Mouse (Mus musculus): ENCODE data around the gene Cadm3. TPM values are rescaled to one million over a fixed set of nuclear protein-coding genes. Genes with fewer than 3 reads are reported as not detected.
A peak's percentile ranks its signal among the peaks of the same experiment; 100 is the strongest.
"Not testable (repeated sequence)": the region's sequence is repeated elsewhere in the genome, so short reads cannot be mapped to it uniquely, and the experiment has no call there.

Gene Cadm3
- total RNA-seq, 2 experiments from 2014 or later, result 0.51 to 1.5 TPM

DNA sequence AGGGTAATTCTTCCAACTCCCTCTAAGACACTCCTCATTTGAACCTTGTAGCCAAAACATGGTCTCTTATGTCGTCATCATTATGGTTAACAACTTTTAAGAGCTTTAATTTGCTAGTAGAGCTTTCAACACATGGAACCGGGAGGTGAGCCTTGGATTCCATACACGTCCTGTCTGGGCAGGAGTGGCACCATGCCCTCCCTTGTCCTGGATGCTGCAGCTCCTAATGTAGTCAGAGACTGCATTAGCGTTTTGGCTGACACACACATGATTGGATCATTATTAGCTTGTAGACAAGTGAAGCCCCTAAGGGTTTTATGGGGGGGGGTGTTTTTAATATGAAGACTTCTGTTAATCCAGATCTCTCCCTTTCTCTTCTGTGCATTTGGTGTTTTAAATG lies 42.5 kb downstream of the Cadm3 start:
- no peak for ATAC-seq (ENCODE audit: poor library complexity, severe bottlenecking)

DNA sequence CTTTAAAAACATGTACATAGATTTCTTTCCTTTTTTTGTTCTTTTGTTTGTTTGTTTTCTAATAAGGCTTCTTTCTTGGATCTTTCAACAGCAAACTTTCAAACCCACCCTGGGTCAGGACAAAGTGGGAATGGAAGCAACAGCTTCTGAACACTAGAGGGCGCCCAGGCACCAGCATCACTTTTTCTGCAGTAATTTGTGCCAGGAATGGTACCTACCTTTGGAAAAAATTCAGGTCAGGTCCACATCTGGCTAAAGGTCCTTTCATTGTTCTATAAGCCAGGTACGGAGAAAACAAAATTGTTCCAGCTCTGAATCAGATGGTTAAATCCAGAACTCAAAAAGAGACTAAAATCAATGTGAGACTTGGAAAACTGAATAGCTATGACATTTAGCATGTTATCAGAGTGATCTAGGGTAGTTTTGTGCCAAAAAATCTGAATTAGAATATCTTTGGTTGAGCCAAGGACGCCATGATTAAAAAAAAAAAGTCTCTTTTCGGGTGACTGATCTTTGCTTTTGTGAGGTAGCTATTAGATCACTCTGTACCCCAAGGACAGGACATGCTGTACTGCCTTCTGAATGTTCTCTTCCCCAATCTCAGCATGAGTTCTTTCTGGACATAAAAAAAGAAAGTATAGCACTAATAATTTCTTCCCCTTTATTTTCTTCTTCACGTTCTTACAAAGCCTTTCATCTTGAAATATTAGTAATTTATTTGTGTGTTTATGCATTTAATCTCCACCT lies 43.5 kb downstream of the Cadm3 start:
- peak; percentile 68 for ATAC-seq (ENCODE audit: poor library complexity, severe bottlenecking)

DNA sequence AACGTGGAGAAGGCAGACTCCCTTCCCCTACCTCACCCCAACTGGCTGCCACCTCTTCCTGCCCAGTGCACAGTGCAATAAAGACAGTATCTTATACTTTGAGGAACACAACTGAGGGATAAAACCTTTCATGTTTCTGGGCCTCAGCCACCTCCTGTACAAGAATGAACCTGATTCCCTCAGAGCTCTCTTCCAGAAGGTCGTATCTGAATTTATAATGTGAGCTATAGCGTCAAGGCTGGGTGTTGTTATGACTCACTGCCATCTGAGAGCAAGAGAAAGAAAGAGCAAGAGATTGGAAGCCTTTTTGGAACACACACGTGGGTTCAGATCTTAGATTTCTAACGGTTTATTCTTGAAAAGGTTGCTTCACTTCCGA lies 45.3 kb downstream of the Cadm3 start:
- no peak for ATAC-seq (ENCODE audit: poor library complexity, severe bottlenecking)

DNA sequence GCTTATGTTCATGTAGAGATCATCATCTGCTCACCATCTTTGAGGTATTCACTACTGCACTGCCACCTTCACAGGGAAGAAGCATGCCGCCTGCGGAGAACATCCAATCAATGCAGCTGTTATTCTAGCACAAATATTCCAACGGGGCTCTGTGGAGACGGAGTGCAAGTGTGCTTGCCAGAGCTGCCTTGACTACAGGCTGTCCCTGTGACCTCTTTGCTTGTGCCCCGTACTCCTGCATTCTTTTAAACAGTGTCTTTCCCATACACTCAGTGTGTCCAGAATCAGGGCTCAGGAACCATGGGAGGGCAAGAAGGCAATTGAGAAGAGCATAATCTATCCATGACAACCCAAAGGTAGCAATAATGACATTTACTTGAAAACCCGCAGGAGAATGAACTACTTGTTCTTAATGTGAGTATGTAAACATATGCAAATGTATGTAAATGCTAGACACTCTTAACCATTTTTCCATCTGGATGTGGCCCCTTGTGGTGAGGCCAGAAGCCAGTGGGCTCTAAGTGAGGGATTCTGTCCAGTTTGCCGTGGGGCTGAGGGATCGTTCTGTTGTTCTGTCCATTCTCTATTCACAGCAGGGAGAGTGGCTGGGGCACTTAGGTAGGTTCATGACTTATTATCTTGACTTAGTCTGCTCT lies 45.8 kb downstream of the Cadm3 start:
- no peak for ATAC-seq (ENCODE audit: poor library complexity, severe bottlenecking)

DNA sequence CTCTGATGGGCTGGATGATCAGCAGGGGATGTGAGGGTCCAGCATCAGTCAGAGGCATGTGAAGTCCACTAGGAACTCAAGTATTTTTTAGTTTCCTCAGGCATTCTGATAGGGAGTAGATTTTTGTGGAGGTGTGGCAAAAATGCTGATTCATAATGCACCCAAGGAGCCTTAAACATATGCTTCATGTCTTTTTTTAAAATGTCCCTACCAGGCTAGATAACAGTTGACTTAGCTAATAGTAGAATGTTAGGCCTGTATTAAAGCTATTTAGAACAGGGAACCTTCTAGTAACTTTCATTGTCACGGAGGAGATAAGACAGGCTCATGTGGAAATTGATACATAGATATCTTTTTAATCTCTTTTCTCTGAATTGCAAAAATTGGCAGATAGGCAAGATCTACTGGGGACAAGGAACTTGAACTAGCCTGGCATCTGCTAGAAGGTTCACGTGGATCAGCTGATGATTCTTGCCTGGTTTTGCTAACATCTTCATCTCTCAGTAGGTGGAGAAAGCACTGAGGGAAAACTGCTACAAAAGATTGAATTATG lies 49.5 kb downstream of the Cadm3 start:
- no peak for ATAC-seq (ENCODE audit: poor library complexity, severe bottlenecking)

DNA sequence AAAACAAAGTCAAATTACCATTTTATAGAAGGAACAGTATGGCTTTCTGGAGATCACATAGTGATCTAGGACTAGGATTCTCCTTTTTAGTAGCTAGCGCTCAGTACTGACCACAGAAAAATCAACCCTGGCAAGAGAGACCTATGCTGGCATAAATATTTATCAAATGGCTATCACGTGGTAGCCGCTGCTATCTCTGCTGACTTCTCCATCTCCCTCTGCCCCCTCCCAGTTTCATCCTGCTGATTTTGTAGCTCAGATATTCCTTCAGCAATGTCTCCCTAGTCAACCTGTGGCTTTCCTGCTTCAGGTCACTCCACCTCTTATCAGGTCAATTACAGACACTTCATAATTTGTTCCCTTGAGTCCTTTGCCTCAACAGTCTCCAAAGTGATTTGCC lies 51.8 kb downstream of the Cadm3 start:
- no peak for ATAC-seq (ENCODE audit: poor library complexity, severe bottlenecking)

DNA sequence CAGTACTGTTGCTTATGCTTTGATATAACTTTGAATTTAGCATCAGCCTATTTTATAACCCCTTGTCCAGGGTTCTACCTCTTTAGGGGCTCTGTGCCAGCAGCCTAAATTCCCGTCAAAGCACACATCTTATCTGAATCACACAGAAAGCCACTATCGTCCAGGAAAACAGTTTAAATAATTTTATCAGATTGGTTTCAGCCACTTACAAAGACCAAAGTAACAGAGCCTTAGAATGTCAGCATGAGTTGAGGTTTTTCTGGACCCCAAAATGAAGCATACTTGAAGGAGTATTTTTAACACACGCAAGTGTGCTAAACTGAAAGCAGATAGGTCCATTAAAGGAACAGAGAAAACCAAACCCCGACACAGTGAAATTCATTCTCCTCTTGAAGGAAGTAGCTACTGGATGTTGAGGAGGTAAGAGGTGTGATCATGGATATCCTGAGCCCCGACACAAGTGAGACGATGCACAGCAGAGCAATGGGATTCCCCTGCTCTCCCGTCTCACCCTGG lies 53.9 kb downstream of the Cadm3 start:
- not testable (repeated sequence) for ATAC-seq (ENCODE audit: poor library complexity, severe bottlenecking)

DNA sequence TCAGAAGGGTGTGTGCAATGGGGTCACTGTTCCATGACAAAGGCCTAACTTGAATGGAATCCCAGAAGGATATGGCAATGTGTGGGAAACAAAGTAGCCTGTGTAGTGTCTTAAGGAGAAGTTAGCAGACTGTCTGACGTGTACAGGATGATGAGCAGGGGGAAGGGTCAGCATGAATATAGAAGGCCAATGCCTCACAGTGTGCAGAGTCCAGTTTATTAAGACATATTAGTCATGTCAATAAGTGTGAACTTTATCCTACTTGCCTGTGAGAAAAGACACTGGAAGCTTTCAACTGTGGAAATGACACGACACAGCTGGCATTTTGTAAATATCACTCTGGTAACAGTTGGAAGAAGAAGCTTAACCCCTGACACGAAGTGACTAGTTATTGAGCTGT lies 64.7 kb downstream of the Cadm3 start:
- not testable (repeated sequence) for ATAC-seq (ENCODE audit: poor library complexity, severe bottlenecking)

Other genes starting within 250 kb of the Cadm3 start
- not detected in 2 replicates for gene Olfr1408, start 230.3 kb downstream of the Cadm3 start, total RNA-seq (2015)
- gene Olfr1408, start 230.3 kb downstream of the Cadm3 start, total RNA-seq (2017), result not detected in 2 replicates
- gene Olfr1406, start 177.1 kb downstream of the Cadm3 start, total RNA-seq (2015), result not detected in 2 replicates
- gene Olfr1406, start 177.1 kb downstream of the Cadm3 start, total RNA-seq (2017), result not detected in 2 replicates
- gene Olfr218, start 169.9 kb downstream of the Cadm3 start, total RNA-seq (2015), result not detected in 2 replicates
- not detected in 2 replicates for gene Olfr218, start 169.9 kb downstream of the Cadm3 start, total RNA-seq (2017)
- gene Olfr1404, start 155.3 kb downstream of the Cadm3 start, total RNA-seq (2015), result not detected in 2 replicates
- not detected in 2 replicates for gene Olfr1404, start 155.3 kb downstream of the Cadm3 start, total RNA-seq (2017)
- 93.0 and 93.6 TPM in 2 replicates for gene Fcer1a, start 140.5 kb downstream of the Cadm3 start, total RNA-seq (2015)
- 38.5 and 59.0 TPM in 2 replicates for gene Fcer1a, start 140.5 kb downstream of the Cadm3 start, total RNA-seq (2017)
- not detected in 2 replicates for gene Olfr418, start 101.7 kb downstream of the Cadm3 start, total RNA-seq (2015)
- not detected in 2 replicates for gene Olfr418, start 101.7 kb downstream of the Cadm3 start, total RNA-seq (2017)
- gene Mptx2, start 89.9 kb downstream of the Cadm3 start, total RNA-seq (2015), result not detected in 2 replicates
- gene Mptx2, start 89.9 kb downstream of the Cadm3 start, total RNA-seq (2017), result not detected in 2 replicates
- gene Ackr1, start 33.9 kb downstream of the Cadm3 start, total RNA-seq (2015), result 1.0 and 1.8 TPM in 2 replicates
- gene Ackr1, start 33.9 kb downstream of the Cadm3 start, total RNA-seq (2017), result 0.40 and 1.0 TPM in 2 replicates
- gene Aim2, start 16.8 kb downstream of the Cadm3 start, total RNA-seq (2015), result 56.4 and 68.1 TPM in 2 replicates
- 91.8 and 109 TPM in 2 replicates for gene Aim2, start 16.8 kb downstream of the Cadm3 start, total RNA-seq (2017)
- 13.1 and 17.8 TPM in 2 replicates for gene Ifi206, start 123.3 kb upstream of the Cadm3 start, total RNA-seq (2015)
- gene Ifi206, start 123.3 kb upstream of the Cadm3 start, total RNA-seq (2017), result 2.4 and 3.1 TPM in 2 replicates
- 1.8 and 2.3 TPM in 2 replicates for gene Ifi214, start 168.3 kb upstream of the Cadm3 start, total RNA-seq (2015)
- 1.1 and 1.9 TPM in 2 replicates for gene Ifi214, start 168.3 kb upstream of the Cadm3 start, total RNA-seq (2017)
- gene Ifi213, start 231.6 kb upstream of the Cadm3 start, total RNA-seq (2015), result 26.1 and 30.0 TPM in 2 replicates
- 20.0 and 30.5 TPM in 2 replicates for gene Ifi213, start 231.6 kb upstream of the Cadm3 start, total RNA-seq (2017)

All from megakaryocyte, adult 5-6 weeks (primary cell).